Mouse (Mus musculus): ENCODE measurements around the gene Mtrr. TPM values are rescaled to one million over a fixed set of nuclear protein-coding genes. Genes with fewer than 3 reads are reported as not detected.

Mtrr gene
- polyA plus RNA-seq (2012; rRNA removed; ENCODE audit: low replicate concordance), result 2.6 and 2.8 TPM in 2 replicates

GRCm38 (mm10) chr13:68581747-68582516 is at the start of gene Mtrr, which contains the start of gene Fastkd3:
Mtrr (minus strand) TSS chr13:68582149.
Fastkd3 (plus strand) TSS chr13:68582234.

DNA sequence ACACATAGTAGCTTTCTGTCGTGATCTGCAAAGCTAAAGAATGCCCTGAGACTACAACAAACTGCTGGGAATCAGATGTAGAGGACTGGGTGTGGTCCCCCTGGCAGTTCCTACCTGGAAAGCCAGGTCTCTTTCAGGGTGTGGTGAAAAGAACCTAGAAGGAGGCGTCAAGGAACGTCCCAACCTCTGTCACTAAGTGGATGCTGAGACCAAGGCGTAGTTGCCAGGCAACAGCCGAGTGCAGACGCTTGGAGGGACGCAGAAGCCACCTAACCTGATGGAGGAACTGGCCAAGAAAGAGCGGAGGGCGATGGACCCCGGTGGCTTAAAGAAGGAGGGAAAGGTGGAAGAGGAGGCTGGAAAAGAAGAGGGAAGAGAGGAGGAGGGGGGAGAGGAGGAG is 15.2 kb upstream of the Mtrr start, which contains the start of gene 1700001L19Rik:
Gene 1700001L19Rik (plus strand): TSS at position 223 of the 400 bp plus-strand sequence.

Other genes starting within 250 kb of the Mtrr start
- 3.3 and 3.8 TPM in 2 replicates for gene Fastkd3, start 85 bp upstream of the Mtrr start, polyA plus RNA-seq (2012; rRNA removed; ENCODE audit: low replicate concordance)
- not detected in 2 replicates for gene 1700001L19Rik, start 15.3 kb upstream of the Mtrr start, polyA plus RNA-seq (2012; rRNA removed; ENCODE audit: low replicate concordance)